Mouse (Mus musculus) forebrain, embryonic 11.5 days (tissue): Measurements from ENCODE around the gene Sfpq. TPM values are rescaled to one million over a fixed set of nuclear protein-coding genes. Genes with fewer than 3 reads are reported as not detected.
A peak's percentile ranks its signal among the peaks of the same experiment; 100 is the strongest.
"Not testable (repeated sequence)": the region's sequence is repeated elsewhere in the genome, so short reads cannot be mapped to it uniquely, and the experiment has no call there.

Source experiments
- ATAC-seq: fragments of 200-750 bp; cut with Nextera tagmentation; replicated peaks from 2 replicates; pipeline ENCODE4 v1.8.0; 2017; ENCODE audit warnings: moderate TSS enrichment; ENCODE audit not compliant: low FRiP score
- DNase-seq: peaks from one replicate; pipeline ENCODE4 v3.0.0-alpha.2; 2017; ENCODE audit warnings: low spot score
- H3K27ac ChIP-seq: fragments of 300-500 bp; sonication (generic); 2 replicates; pipeline ENCODE4 v1.5.1; 2014; ENCODE audit warnings: low read depth, low read length
- H3K27me3 ChIP-seq: fragments of 300-500 bp; sonication (generic); 2 replicates; pipeline ENCODE4 v1.6.1; 2014; ENCODE audit warnings: mild to moderate bottlenecking, low read length, mixed read lengths; ENCODE audit not compliant: control insufficient read depth, insufficient read depth
- H3K36me3 ChIP-seq: fragments of 300-500 bp; sonication (generic); 2 replicates; pipeline ENCODE4 v1.6.1; 2014; ENCODE audit warnings: mild to moderate bottlenecking, low read length, moderate library complexity, mixed read lengths; ENCODE audit not compliant: control insufficient read depth, insufficient read depth
- H3K4me1 ChIP-seq: fragments of 300-500 bp; sonication (generic); replicated peaks from 2 replicates; pipeline ENCODE4 v1.6.1; 2014; ENCODE audit warnings: low read length, mixed read lengths; ENCODE audit not compliant: control insufficient read depth, insufficient read depth
- H3K4me2 ChIP-seq: fragments of 300-500 bp; sonication (generic); 2 replicates; pipeline ENCODE4 v1.6.1; 2014; ENCODE audit warnings: low read depth, mild to moderate bottlenecking, low read length, moderate library complexity, mixed read lengths; ENCODE audit not compliant: severe bottlenecking
- H3K4me3 ChIP-seq: fragments of 300-500 bp; sonication (generic); 2 replicates; pipeline ENCODE4 v1.5.1; 2014; ENCODE audit warnings: low read depth, low read length
- H3K9ac ChIP-seq: fragments of 300-500 bp; sonication (generic); 2 replicates; pipeline ENCODE4 v1.6.1; 2014; ENCODE audit warnings: low read length
- H3K9me3 ChIP-seq: fragments of 300-500 bp; sonication (generic); 2 replicates; pipeline ENCODE4 v1.6.1; 2016; ENCODE audit warnings: low read length, mixed read lengths; ENCODE audit not compliant: control insufficient read depth
- WGBS: fragments of 180-500 bp; shearing (Covaris S2); extraction: QIAGEN DNeasy Blood & Tissue Kit; methylation state at CpG from one replicate; pipeline ENCODE4 v1.1.7; 2014; 5-methylcytosine and 5-hydroxymethylcytosine counted together
- polyA plus RNA-seq: library from polyadenylated mRNA; unstranded; fragments of >200 nt; fragmentation: Nextera tagmentation; extraction: Ambion mirVana; gene quantifications from 2 replicates; pipeline ENCODE4 v1.2.1, GENCODE M21; 2014

The Sfpq gene
- 170 and 185 TPM in 2 replicates for polyA plus RNA-seq

GRCm38 (mm10) chr4:127021151-127021945 is at the start of gene Sfpq:
Gene Sfpq (plus strand): TSS chr4:127021324.
- no peaks in the 10 kb centered on the region for H3K27me3 ChIP-seq
- H3K4me2 ChIP-seq = peak within 1 kb of the TSS; percentile 88
- H3K9ac ChIP-seq = peak within 1 kb of the TSS; percentile 100
- peaks cover 1% of the 10 kb centered on the region; the same call in 1 of the 2 replicates for H3K36me3 ChIP-seq
- no peaks in the 10 kb centered on the region for H3K9me3 ChIP-seq
- peaks cover 7% of the 10 kb centered on the region; the same call in 1 of the 2 replicates for H3K4me1 ChIP-seq
- under 1% methylated on average over 68 of the region's 87 CpGs for WGBS
- peak; percentile 98 for ATAC-seq
- DNase-seq = peak; percentile 97
- peak within 1 kb of the TSS; percentile 95 for H3K27ac ChIP-seq
- H3K4me3 ChIP-seq = peak within 1 kb of the TSS; percentile 100

GRCm38 (mm10) chr4:126977467-126977866 is 43.7 kb upstream of the Sfpq start:
- Histone ChIP-seq H3K4me1 (no peaks in the 10 kb centered on the region), H3K27ac (no peak overlapping the region), H3K4me2 (no peak overlapping the region), H3K9ac (no peak overlapping the region), H3K27me3 (no peaks in the 10 kb centered on the region), H3K36me3 (no peaks in the 10 kb centered on the region), H3K4me3 (no peak overlapping the region), H3K9me3 (no peaks in the 10 kb centered on the region)
- DNase-seq (no peak), ATAC-seq (no peak)

GRCm38 (mm10) chr4:126978706-126979105 is 42.4 kb upstream of the Sfpq start:
- DNase-seq = no peak
- Histone ChIP-seq H3K4me2 (no peak overlapping the region), H3K9me3 (no peaks in the 10 kb centered on the region), H3K27ac (no peak overlapping the region), H3K36me3 (no peaks in the 10 kb centered on the region), H3K4me3 (no peak overlapping the region), H3K9ac (no peak overlapping the region), H3K4me1 (no peaks in the 10 kb centered on the region), H3K27me3 (no peaks in the 10 kb centered on the region)
- no peak for ATAC-seq
- WGBS = 87% methylated on average over 3 of the region's 3 CpGs

GRCm38 (mm10) chr4:126983321-126983720 is 37.8 kb upstream of the Sfpq start:
- 78% methylated on average over 3 of the region's 3 CpGs for WGBS
- DNase-seq = no peak

GRCm38 (mm10) chr4:126983736-126984525 is 37.2 kb upstream of the Sfpq start:
- H3K4me1 ChIP-seq, DNase-seq, ATAC-seq, H3K9ac ChIP-seq, H3K4me2 ChIP-seq, H3K9me3 ChIP-seq, H3K36me3 ChIP-seq, H3K4me3 ChIP-seq, H3K27ac ChIP-seq, H3K27me3 ChIP-seq: not testable (repeated sequence)
- WGBS = 86% methylated on average over 12 of the region's 13 CpGs

More at GRCm38 (mm10) chr4:126983321-126983720, 37.8 kb upstream of the Sfpq start:
- H3K27ac ChIP-seq = no peak overlapping the region
- no peak overlapping the region for H3K4me2 ChIP-seq
- H3K4me1 ChIP-seq = no peaks in the 10 kb centered on the region
- no peak overlapping the region for H3K9ac ChIP-seq
- ATAC-seq = no peak
- H3K9me3 ChIP-seq = no peaks in the 10 kb centered on the region
- H3K4me3 ChIP-seq = no peak overlapping the region
- H3K36me3 ChIP-seq = no peaks in the 10 kb centered on the region
- H3K27me3 ChIP-seq = no peaks in the 10 kb centered on the region

GRCm38 (mm10) chr4:126986768-126987167 is 34.4 kb upstream of the Sfpq start:
- no peaks in the 10 kb centered on the region for H3K9me3 ChIP-seq
- H3K4me3 ChIP-seq = no peak overlapping the region
- DNase-seq (no peak), ATAC-seq (no peak)
- no peaks in the 10 kb centered on the region for H3K36me3 ChIP-seq
- 80% methylated on average over 5 of the region's 5 CpGs for WGBS
- H3K9ac ChIP-seq = no peak overlapping the region
- H3K4me2 ChIP-seq = no peak overlapping the region
- no peaks in the 10 kb centered on the region for H3K27me3 ChIP-seq
- no peak overlapping the region for H3K27ac ChIP-seq
- H3K4me1 ChIP-seq = no peaks in the 10 kb centered on the region

GRCm38 (mm10) chr4:126988503-126988902 is 32.6 kb upstream of the Sfpq start:
- Histone ChIP-seq H3K27ac (no peak overlapping the region), H3K4me3 (no peak overlapping the region), H3K36me3 (no peaks in the 10 kb centered on the region), H3K27me3 (no peaks in the 10 kb centered on the region), H3K9ac (no peak overlapping the region), H3K9me3 (no peaks in the 10 kb centered on the region), H3K4me2 (no peak overlapping the region), H3K4me1 (no peaks in the 10 kb centered on the region)
- 85% methylated on average over 4 of the region's 4 CpGs for WGBS
- ATAC-seq (no peak), DNase-seq (no peak)

- Histone ChIP-seq H3K4me1 (no peaks in the 10 kb centered on the region), H3K27ac (no peak overlapping the region), H3K9ac (no peak overlapping the region), H3K4me3 (no peak overlapping the region), H3K27me3 (no peaks in the 10 kb centered on the region), H3K4me2 (no peak overlapping the region), H3K9me3 (no peaks in the 10 kb centered on the region), H3K36me3 (no peaks in the 10 kb centered on the region)
- no peak for DNase-seq
- ATAC-seq = no peak
Observed at GRCm38 (mm10) chr4:126990553-126990952, 30.6 kb upstream of the Sfpq start.
